Mouse (Mus musculus) G1E (cell line): ENCODE measurements at regions not wholly inside any gene's neighbourhood (a gene's known extent, or its start where the extent isn't known, plus 50 kb on each side); places are given as distances from the start of the nearest gene placed in this dataset.

ENCODE experiments used
- CTCF ChIP-seq: IDR thresholded peaks from 2 replicates; pipeline ENCODE4 v1.5.1; 2012; ENCODE audit warnings: low read depth, low read length, inconsistent platforms, mixed read lengths
- TAL1 ChIP-seq: conservative IDR thresholded peaks from 2 replicates; pipeline ENCODE4 v1.6.1; 2012; ENCODE audit warnings: low read depth, low read length, inconsistent platforms, mixed read lengths

DNA sequence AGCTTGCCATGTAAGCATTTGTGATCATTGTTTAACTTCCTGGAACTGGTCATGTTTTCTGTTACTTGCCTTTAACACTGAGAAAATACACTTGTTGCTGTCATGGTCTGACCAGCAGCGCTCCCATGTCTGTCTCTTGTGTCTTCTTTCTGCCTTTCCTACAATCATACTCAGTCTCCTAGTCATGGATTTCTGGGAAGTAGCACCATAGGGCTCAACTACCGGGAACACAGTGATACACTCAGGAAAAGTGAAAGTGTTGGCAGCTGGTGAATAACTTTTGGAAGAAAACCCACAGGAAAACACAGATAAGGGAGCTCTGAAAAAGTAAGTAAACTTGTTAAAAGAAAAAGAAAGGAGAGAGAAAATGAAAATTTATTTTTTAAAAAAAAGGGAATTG, 87.6 kb downstream of the Trim52 start:
- TF ChIP-seq CTCF (no peak), TAL1 (no peak)
